Mouse (Mus musculus) CH12.LX (cell line): ENCODE data around the gene Jaml. TPM values are rescaled to one million over a fixed set of nuclear protein-coding genes. Genes with fewer than 3 reads are reported as not detected.

Source experiments
- DNase-seq: peaks from one replicate; pipeline ENCODE4 v3.0.0-alpha.2; 2013; ENCODE audit errors: extremely low read depth
- H3K27ac ChIP-seq: 2 replicates; pipeline ENCODE4 v1.5.1; 2012; ENCODE audit warnings: low read depth, mild to moderate bottlenecking, control low read depth, moderate library complexity; ENCODE audit not compliant: insufficient read depth
- H3K27me3 ChIP-seq: replicated peaks from 2 replicates; pipeline ENCODE3; 2012; ENCODE audit warnings: inconsistent platforms
- H3K36me3 ChIP-seq, 2 experiments: replicated peaks in 1 of 2; 2 replicates each; pipeline versions ENCODE3 to v1.6.1; 2012; ENCODE audit warnings: inconsistent platforms in 1 of 2, low read length in 1 of 2, mild to moderate bottlenecking in 1 of 2, mixed read lengths in 1 of 2, moderate library complexity in 1 of 2; ENCODE audit not compliant: control insufficient read depth in 1 of 2, insufficient read depth in 1 of 2
- H3K4me1 ChIP-seq, 2 experiments: 2 replicates each; pipeline ENCODE4 v1.6.1; 2012; ENCODE audit warnings: inconsistent platforms in 1 of 2, moderate library complexity in 1 of 2; ENCODE audit not compliant: insufficient read depth in 2 of 2, control insufficient read depth in 1 of 2
- H3K4me2 ChIP-seq: 2 replicates; pipeline ENCODE4 v1.6.1; 2012; ENCODE audit warnings: low read depth, mild to moderate bottlenecking, control low read depth; ENCODE audit not compliant: poor library complexity, insufficient read depth, severe bottlenecking
- H3K4me3 ChIP-seq, 3 experiments: fragments of 150-350 bp in 1 of 3; sonication (generic) in 1 of 3; replicated peaks in 1 of 3; 2 replicates each; pipeline versions ENCODE3 to v1.5.1; 2011 to 2012; ENCODE audit warnings: low read depth in 2 of 3, low read length in 2 of 3, mild to moderate bottlenecking in 2 of 3, moderate library complexity in 2 of 3, control low read depth in 1 of 3, improper control_type of control experiment in 1 of 3, inconsistent platforms in 1 of 3, mixed read lengths in 1 of 3; ENCODE audit not compliant: poor library complexity in 1 of 3
- H3K79me2 ChIP-seq: replicated peaks from 2 replicates; pipeline ENCODE4 v1.6.1; 2012; ENCODE audit warnings: mild to moderate bottlenecking, moderate library complexity; ENCODE audit not compliant: control insufficient read depth, poor library complexity, insufficient read depth, severe bottlenecking; ENCODE audit errors: extremely low read depth
- H3K9ac ChIP-seq: 2 replicates; pipeline ENCODE4 v1.6.1; 2012; ENCODE audit warnings: low read depth, mild to moderate bottlenecking, control low read depth, moderate library complexity; ENCODE audit not compliant: insufficient read depth
- H3K9me3 ChIP-seq: replicated peaks from 2 replicates; pipeline ENCODE3; 2012; ENCODE audit warnings: low read length, inconsistent platforms, mixed read lengths
- BHLHE40 ChIP-seq: IDR thresholded peaks from 2 replicates; pipeline ENCODE4 v1.6.1; 2011; ENCODE audit warnings: mild to moderate bottlenecking, low read depth, low read length, improper control_type of control experiment
- CHD2 ChIP-seq: IDR thresholded peaks from 2 replicates; pipeline ENCODE4 v1.6.1; 2011; ENCODE audit warnings: low read length, improper control_type of control experiment
- CTCF ChIP-seq, 2 experiments: IDR thresholded peaks in 1 of 2; conservative IDR thresholded peaks in 1 of 2; 2 replicates each; pipeline ENCODE4 v1.5.1; 2011 to 2012; ENCODE audit warnings: low read depth in 2 of 2, low read length in 2 of 2, improper control_type of control experiment in 1 of 2, inconsistent platforms in 1 of 2, mild to moderate bottlenecking in 1 of 2, moderate library complexity in 1 of 2
- E2F4 ChIP-seq: IDR thresholded peaks from 2 replicates; pipeline ENCODE4 v1.6.1; 2011; ENCODE audit warnings: low read depth, low read length, improper control_type of control experiment; ENCODE audit not compliant: insufficient replicate concordance
- ELF1 ChIP-seq: IDR thresholded peaks from 2 replicates; pipeline ENCODE4 v1.6.1; 2014; ENCODE audit warnings: low read depth, mild to moderate bottlenecking, inconsistent platforms, low read length, improper control_type of control experiment
- EP300 ChIP-seq: IDR thresholded peaks from 2 replicates; pipeline ENCODE4 v1.6.1; 2011; ENCODE audit warnings: low read length, improper control_type of control experiment
- GABPA ChIP-seq: IDR thresholded peaks from 2 replicates; pipeline ENCODE4 v1.6.1; 2012; ENCODE audit warnings: low read depth, low read length, improper control_type of control experiment, inconsistent platforms; ENCODE audit not compliant: insufficient replicate concordance
- IRF4 ChIP-seq: IDR thresholded peaks from 2 replicates; pipeline ENCODE4 v1.6.1; 2014; ENCODE audit warnings: low read depth, mild to moderate bottlenecking, inconsistent platforms, low read length, improper control_type of control experiment
- JUN ChIP-seq: IDR thresholded peaks from 2 replicates; pipeline ENCODE4 v1.6.1; 2011; ENCODE audit warnings: low read depth, mild to moderate bottlenecking, low read length, improper control_type of control experiment, moderate library complexity; ENCODE audit not compliant: insufficient read depth
- JUND ChIP-seq: conservative IDR thresholded peaks from 2 replicates; pipeline ENCODE4 v1.6.1; 2011; ENCODE audit warnings: low read depth, low read length, improper control_type of control experiment
- KAT2A ChIP-seq: IDR thresholded peaks from 2 replicates; pipeline ENCODE4 v1.6.1; 2012; ENCODE audit warnings: low read length, improper control_type of control experiment, inconsistent platforms; ENCODE audit not compliant: insufficient replicate concordance
- MAX ChIP-seq: IDR thresholded peaks from 2 replicates; pipeline ENCODE4 v1.6.1; 2011; ENCODE audit warnings: low read length, improper control_type of control experiment
- MAZ ChIP-seq: IDR thresholded peaks from 2 replicates; pipeline ENCODE4 v1.6.1; 2012; ENCODE audit warnings: low read depth, mild to moderate bottlenecking, inconsistent platforms, low read length, improper control_type of control experiment, moderate library complexity
- MXI1 ChIP-seq: IDR thresholded peaks from 2 replicates; pipeline ENCODE4 v1.6.1; 2011; ENCODE audit warnings: mild to moderate bottlenecking, low read depth, low read length, improper control_type of control experiment
- MYC ChIP-seq: IDR thresholded peaks from 2 replicates; pipeline ENCODE4 v1.6.1; 2011; ENCODE audit warnings: low read depth, mild to moderate bottlenecking, improper control_type of control experiment, low read length
- NELFE ChIP-seq: IDR thresholded peaks from 2 replicates; pipeline ENCODE4 v1.6.1; 2011; ENCODE audit warnings: low read depth, low read length, improper control_type of control experiment
- PAX5 ChIP-seq: IDR thresholded peaks from 2 replicates; pipeline ENCODE4 v1.6.1; 2012; ENCODE audit warnings: low read length, inconsistent platforms, mixed read lengths
- POLR2A ChIP-seq: IDR thresholded peaks from 2 replicates; pipeline ENCODE4 v1.6.1; 2011; ENCODE audit warnings: low read depth, mild to moderate bottlenecking, improper control_type of control experiment, low read length
- RCOR1 ChIP-seq: conservative IDR thresholded peaks from 2 replicates; pipeline ENCODE4 v1.6.1; 2012; ENCODE audit warnings: low read depth, mild to moderate bottlenecking, inconsistent platforms, low read length, improper control_type of control experiment
- SIN3A ChIP-seq: IDR thresholded peaks from 2 replicates; pipeline ENCODE4 v1.6.1; 2012; ENCODE audit warnings: low read length, improper control_type of control experiment, inconsistent platforms
- SMC3 ChIP-seq: IDR thresholded peaks from 2 replicates; pipeline ENCODE4 v1.6.1; 2011; ENCODE audit warnings: low read depth, low read length, improper control_type of control experiment
- TBP ChIP-seq: conservative IDR thresholded peaks from 2 replicates; pipeline ENCODE4 v1.6.1; 2011; ENCODE audit warnings: low read depth, low read length, improper control_type of control experiment
- TCF12 ChIP-seq: IDR thresholded peaks from 2 replicates; pipeline ENCODE4 v1.6.1; 2014; ENCODE audit warnings: low read depth, mild to moderate bottlenecking, inconsistent platforms, low read length, improper control_type of control experiment
- UBTF ChIP-seq: IDR thresholded peaks from 2 replicates; pipeline ENCODE4 v1.6.1; 2012; ENCODE audit warnings: low read depth, mild to moderate bottlenecking, inconsistent platforms, low read length, improper control_type of control experiment, moderate library complexity
- USF2 ChIP-seq: conservative IDR thresholded peaks from 2 replicates; pipeline ENCODE4 v1.6.1; 2011; ENCODE audit warnings: low read depth, low read length, improper control_type of control experiment
- ZC3H11A ChIP-seq: IDR thresholded peaks from 2 replicates; pipeline ENCODE4 v1.6.1; 2012; ENCODE audit warnings: low read depth, mild to moderate bottlenecking, inconsistent platforms, low read length, improper control_type of control experiment
- ZMIZ1 ChIP-seq: IDR thresholded peaks from 2 replicates; pipeline ENCODE4 v1.6.1; 2012; ENCODE audit warnings: low read depth, mild to moderate bottlenecking, inconsistent platforms, low read length, improper control_type of control experiment
- ZNF384 ChIP-seq: IDR thresholded peaks from 2 replicates; pipeline ENCODE4 v1.6.1; 2012; ENCODE audit warnings: low read depth, low read length, improper control_type of control experiment, inconsistent platforms
- dilution Hi-C: fragments of 300-500 bp; cut with MboI; formaldehyde crosslinking; loops from 2 replicates; pipeline ENCODE4 v1.14.3; 2020; ENCODE audit warnings: low sequenced_read_pairs; ENCODE audit not compliant: extremely low pct_unique_long_range_greater_than_20kb, extremely low pct_ligation_motif_present
- in situ Hi-C: fragments of 300-500 bp; cut with MboI; formaldehyde crosslinking; loops from 3 replicates; pipeline ENCODE4 v1.14.3; 2019; ENCODE audit warnings: low sequenced_read_pairs, low pct_ligation_motif_present, low pct_unique_long_range_greater_than_20kb, mixed read lengths
- polyA plus RNA-seq: library from polyadenylated mRNA; unstranded; fragments of >175 nt; gene quantifications from 2 replicates; pipeline ENCODE4 v1.2.1, GENCODE M21; 2012; ENCODE audit warnings: low read depth; ENCODE audit not compliant: insufficient read length
- total RNA-seq, 2 experiments: library from RNA; depleted of rRNA; stranded (reverse); fragments of 300-350 nt in 1 of 2; fragments of >200 nt in 1 of 2; gene quantifications; 2 replicates each; pipeline ENCODE4 v1.2.3; 2012 to 2014

Jaml gene
- total and polyA plus RNA-seq, 3 experiments = 0.51 to 1.1 (median 0.87) TPM

GRCm38 (mm10) chr9:45039499-45039898, 39.5 kb upstream of the Jaml start, which contains the start of gene Mpzl2:
Gene Mpzl2 (plus strand): TSS chr9:45039799.
- dilution Hi-C loops (no loop called here), in situ Hi-C loops (no loop called here)
- Histone ChIP-seq H3K79me2 (no peaks in the 10 kb centered on the region), H3K27ac (peak within 1 kb of the TSS; percentile 61; the same call in 1 of the 2 replicates), H3K4me3 (peak within 1 kb of the TSS; percentile 39 to 49 (median 47)), H3K9me3 (no peaks in the 10 kb centered on the region), H3K27me3 (no peaks in the 10 kb centered on the region), H3K4me1 (peaks cover 35 to 75% of the 10 kb centered on the region in 2 experiments), H3K4me2 (peak within 1 kb of the TSS; percentile 94)
- no peak for DNase-seq
- no peak for TF ChIP-seq TCF12
- no peak for TF ChIP-seq KAT2A
- TF ChIP-seq BHLHE40 = no peak
- TF ChIP-seq SIN3A = no peak
- TF ChIP-seq EP300 = no peak
- TF ChIP-seq JUN = no peak
- no peak for TF ChIP-seq GABPA
- no peak for TF ChIP-seq CTCF (conservative IDR thresholded peaks at IDR 0.05 in 1 of 2, IDR thresholded peaks at IDR 0.05 in 1 of 2; ENCODE audit: low read depth in 2 of 2, low read length in 2 of 2)
- TF ChIP-seq NELFE = no peak
- TF ChIP-seq JUND = no peak
- TF ChIP-seq MAX = no peak
- TF ChIP-seq MAZ = no peak
- TF ChIP-seq TBP = no peak
- TF ChIP-seq ELF1 = no peak
- TF ChIP-seq, all 38 proteins: peak for 0
- Histone ChIP-seq H3K9ac (peak within 1 kb of the TSS; percentile 75), H3K36me3 (no peaks in the 10 kb centered on the region)

- Histone ChIP-seq H3K9ac (peak overlapping the region; percentile 75), H3K4me1 (peaks cover 35 to 75% of the 10 kb centered on the region in 2 experiments), H3K27ac (peak overlapping the region; percentile 61; the same call in 1 of the 2 replicates), H3K4me2 (peak overlapping the region; percentile 94), H3K27me3 (no peaks in the 10 kb centered on the region), H3K9me3 (no peaks in the 10 kb centered on the region), H3K79me2 (no peaks in the 10 kb centered on the region), H3K4me3 (peak overlapping the region; percentile 39 to 49 (median 47)), H3K36me3 (no peaks in the 10 kb centered on the region)
- peak; percentile 75 for DNase-seq
- in situ Hi-C loops = no loop called here
- dilution Hi-C loops = no loop called here
- TF ChIP-seq TCF12 (peak; percentile 92), ELF1 (0 out of 2 replicates have a peak, but pooled peaks have one; percentile 22), KAT2A (0 out of 2 replicates have a peak, but pooled peaks have one; percentile 52), EP300 (peak; percentile 92), ZNF384 (no peak), IRF4 (peak; percentile 97), UBTF (peak; percentile 30; the same call in 1 of the 2 replicates), CTCF (conservative IDR thresholded peaks at IDR 0.05 in 1 of 2, IDR thresholded peaks at IDR 0.05 in 1 of 2; ENCODE audit: low read depth in 2 of 2, low read length in 2 of 2) (no peak), MAX (no peak; the same call in 1 of the 2 replicates), SMC3 (peak; percentile 14; the same call in 1 of the 2 replicates), RCOR1 (peak; percentile 74; the same call in 1 of the 2 replicates), USF2 (no peak), GABPA (no peak), MYC (peak; percentile 71; the same call in 1 of the 2 replicates), ZC3H11A (no peak), MXI1 (0 out of 2 replicates have a peak, but pooled peaks have one; percentile 51), ZMIZ1 (peak; percentile 39; the same call in 1 of the 2 replicates), CHD2 (peak; percentile 69), SIN3A (peak; percentile 67; the same call in 1 of the 2 replicates), E2F4 (no peak), JUN (peak; percentile 63; the same call in 1 of the 2 replicates), JUND (peak; percentile 72), PAX5 (no peak), POLR2A (no peak)
Observed at GRCm38 (mm10) chr9:45040066-45040845, 38.7 kb upstream of the Jaml start.
